Mouse (Mus musculus) CH12.LX (cell line): ENCODE results near the gene Il17c. TPM values are rescaled to one million over a fixed set of nuclear protein-coding genes. Genes with fewer than 3 reads are reported as not detected.

Source experiments
- DNase-seq: peaks from one replicate; pipeline ENCODE4 v3.0.0-alpha.2; 2013; ENCODE audit errors: extremely low read depth
- H3K27ac ChIP-seq: 2 replicates; pipeline ENCODE4 v1.5.1; 2012; ENCODE audit warnings: low read depth, mild to moderate bottlenecking, control low read depth, moderate library complexity; ENCODE audit not compliant: insufficient read depth
- H3K27me3 ChIP-seq: replicated peaks from 2 replicates; pipeline ENCODE3; 2012; ENCODE audit warnings: inconsistent platforms
- H3K36me3 ChIP-seq, 2 experiments: replicated peaks in 1 of 2; 2 replicates each; pipeline versions ENCODE3 to v1.6.1; 2012; ENCODE audit warnings: inconsistent platforms in 1 of 2, low read length in 1 of 2, mild to moderate bottlenecking in 1 of 2, mixed read lengths in 1 of 2, moderate library complexity in 1 of 2; ENCODE audit not compliant: control insufficient read depth in 1 of 2, insufficient read depth in 1 of 2
- H3K4me1 ChIP-seq, 2 experiments: 2 replicates each; pipeline ENCODE4 v1.6.1; 2012; ENCODE audit warnings: inconsistent platforms in 1 of 2, moderate library complexity in 1 of 2; ENCODE audit not compliant: insufficient read depth in 2 of 2, control insufficient read depth in 1 of 2
- H3K4me2 ChIP-seq: 2 replicates; pipeline ENCODE4 v1.6.1; 2012; ENCODE audit warnings: low read depth, mild to moderate bottlenecking, control low read depth; ENCODE audit not compliant: poor library complexity, insufficient read depth, severe bottlenecking
- H3K4me3 ChIP-seq, 3 experiments: fragments of 150-350 bp in 1 of 3; sonication (generic) in 1 of 3; replicated peaks in 1 of 3; 2 replicates each; pipeline versions ENCODE3 to v1.5.1; 2011 to 2012; ENCODE audit warnings: low read depth in 2 of 3, low read length in 2 of 3, mild to moderate bottlenecking in 2 of 3, moderate library complexity in 2 of 3, control low read depth in 1 of 3, improper control_type of control experiment in 1 of 3, inconsistent platforms in 1 of 3, mixed read lengths in 1 of 3; ENCODE audit not compliant: poor library complexity in 1 of 3
- H3K79me2 ChIP-seq: replicated peaks from 2 replicates; pipeline ENCODE4 v1.6.1; 2012; ENCODE audit warnings: mild to moderate bottlenecking, moderate library complexity; ENCODE audit not compliant: control insufficient read depth, poor library complexity, insufficient read depth, severe bottlenecking; ENCODE audit errors: extremely low read depth
- H3K9ac ChIP-seq: 2 replicates; pipeline ENCODE4 v1.6.1; 2012; ENCODE audit warnings: low read depth, mild to moderate bottlenecking, control low read depth, moderate library complexity; ENCODE audit not compliant: insufficient read depth
- H3K9me3 ChIP-seq: replicated peaks from 2 replicates; pipeline ENCODE3; 2012; ENCODE audit warnings: low read length, inconsistent platforms, mixed read lengths
- BHLHE40 ChIP-seq: IDR thresholded peaks from 2 replicates; pipeline ENCODE4 v1.6.1; 2011; ENCODE audit warnings: mild to moderate bottlenecking, low read depth, low read length, improper control_type of control experiment
- CHD1 ChIP-seq: IDR thresholded peaks from 2 replicates; pipeline ENCODE4 v1.6.1; 2012; ENCODE audit warnings: low read depth, low read length, improper control_type of control experiment, inconsistent platforms
- ELF1 ChIP-seq: IDR thresholded peaks from 2 replicates; pipeline ENCODE4 v1.6.1; 2014; ENCODE audit warnings: low read depth, mild to moderate bottlenecking, inconsistent platforms, low read length, improper control_type of control experiment
- KAT2A ChIP-seq: IDR thresholded peaks from 2 replicates; pipeline ENCODE4 v1.6.1; 2012; ENCODE audit warnings: low read length, improper control_type of control experiment, inconsistent platforms; ENCODE audit not compliant: insufficient replicate concordance
- MAFK ChIP-seq: IDR thresholded peaks from 2 replicates; pipeline ENCODE4 v1.6.1; 2011; ENCODE audit warnings: low read length, improper control_type of control experiment; ENCODE audit not compliant: insufficient replicate concordance
- MAX ChIP-seq: IDR thresholded peaks from 2 replicates; pipeline ENCODE4 v1.6.1; 2011; ENCODE audit warnings: low read length, improper control_type of control experiment
- MXI1 ChIP-seq: IDR thresholded peaks from 2 replicates; pipeline ENCODE4 v1.6.1; 2011; ENCODE audit warnings: mild to moderate bottlenecking, low read depth, low read length, improper control_type of control experiment
- NELFE ChIP-seq: IDR thresholded peaks from 2 replicates; pipeline ENCODE4 v1.6.1; 2011; ENCODE audit warnings: low read depth, low read length, improper control_type of control experiment
- NRF1 ChIP-seq: IDR thresholded peaks from 2 replicates; pipeline ENCODE4 v1.6.1; 2014; ENCODE audit warnings: low read depth, mild to moderate bottlenecking, inconsistent platforms, low read length, improper control_type of control experiment, moderate library complexity
- POLR2AphosphoS2 ChIP-seq: IDR thresholded peaks from 2 replicates; pipeline ENCODE4 v1.6.1; 2011; ENCODE audit warnings: low read depth, low read length, improper control_type of control experiment
- RAD21 ChIP-seq: IDR thresholded peaks from 2 replicates; pipeline ENCODE4 v1.6.1; 2011; ENCODE audit warnings: low read depth, mild to moderate bottlenecking, low read length, improper control_type of control experiment, moderate library complexity
- TCF12 ChIP-seq: IDR thresholded peaks from 2 replicates; pipeline ENCODE4 v1.6.1; 2014; ENCODE audit warnings: low read depth, mild to moderate bottlenecking, inconsistent platforms, low read length, improper control_type of control experiment
- UBTF ChIP-seq: IDR thresholded peaks from 2 replicates; pipeline ENCODE4 v1.6.1; 2012; ENCODE audit warnings: low read depth, mild to moderate bottlenecking, inconsistent platforms, low read length, improper control_type of control experiment, moderate library complexity
- USF2 ChIP-seq: conservative IDR thresholded peaks from 2 replicates; pipeline ENCODE4 v1.6.1; 2011; ENCODE audit warnings: low read depth, low read length, improper control_type of control experiment
- ZC3H11A ChIP-seq: IDR thresholded peaks from 2 replicates; pipeline ENCODE4 v1.6.1; 2012; ENCODE audit warnings: low read depth, mild to moderate bottlenecking, inconsistent platforms, low read length, improper control_type of control experiment
- ZKSCAN1 ChIP-seq: IDR thresholded peaks from 2 replicates; pipeline ENCODE4 v1.6.1; 2012; ENCODE audit warnings: low read depth, inconsistent platforms, low read length, improper control_type of control experiment, borderline replicate concordance
- ZMIZ1 ChIP-seq: IDR thresholded peaks from 2 replicates; pipeline ENCODE4 v1.6.1; 2012; ENCODE audit warnings: low read depth, mild to moderate bottlenecking, inconsistent platforms, low read length, improper control_type of control experiment
- ZNF384 ChIP-seq: IDR thresholded peaks from 2 replicates; pipeline ENCODE4 v1.6.1; 2012; ENCODE audit warnings: low read depth, low read length, improper control_type of control experiment, inconsistent platforms
- dilution Hi-C: fragments of 300-500 bp; cut with MboI; formaldehyde crosslinking; loops from 2 replicates; pipeline ENCODE4 v1.14.3; 2020; ENCODE audit warnings: low sequenced_read_pairs; ENCODE audit not compliant: extremely low pct_unique_long_range_greater_than_20kb, extremely low pct_ligation_motif_present
- in situ Hi-C: fragments of 300-500 bp; cut with MboI; formaldehyde crosslinking; loops from 3 replicates; pipeline ENCODE4 v1.14.3; 2019; ENCODE audit warnings: low sequenced_read_pairs, low pct_ligation_motif_present, low pct_unique_long_range_greater_than_20kb, mixed read lengths
- polyA plus RNA-seq: library from polyadenylated mRNA; unstranded; fragments of >175 nt; gene quantifications from 2 replicates; pipeline ENCODE4 v1.2.1, GENCODE M21; 2012; ENCODE audit warnings: low read depth; ENCODE audit not compliant: insufficient read length
- total RNA-seq, 2 experiments: library from RNA; depleted of rRNA; stranded (reverse); fragments of 300-350 nt in 1 of 2; fragments of >200 nt in 1 of 2; gene quantifications; 2 replicates each; pipeline ENCODE4 v1.2.3; 2012 to 2014

The Il17c gene
- total and polyA plus RNA-seq, 3 experiments, result 0.33 TPM; not detected in 2

- Histone ChIP-seq H3K4me3 (no peak overlapping the region), H3K4me2 (no peak overlapping the region), H3K9ac (no peak overlapping the region), H3K27me3 (no peaks in the 10 kb centered on the region), H3K79me2 (peaks cover 10% of the 10 kb centered on the region), H3K9me3 (peaks cover 11% of the 10 kb centered on the region), H3K27ac (no peak overlapping the region), H3K36me3 (peaks cover 41 to 71% of the 10 kb centered on the region in 2 experiments), H3K4me1 (peaks cover 14 to 54% of the 10 kb centered on the region in 2 experiments)
- dilution Hi-C loops, result no loop called here
- DNase-seq, result no peak
- TF ChIP-seq ELF1 (no peak), BHLHE40 (peak; percentile 45; the same call in 1 of the 2 replicates)
- in situ Hi-C loops, result loop anchor here (25.0 kb wide), 1 partner anchor 849 kb away; the partner anchor contains the start of genes Fbxo31 and Map1lc3b
Observed at GRCm38 (mm10) chr8:122436146-122436545, 14.3 kb downstream of the Il17c start.

- in situ Hi-C loops, result loop anchor here (25.0 kb wide), 1 partner anchor 849 kb away; the partner anchor contains the start of genes Fbxo31 and Map1lc3b
- H3K27me3 ChIP-seq, result no peaks in the 10 kb centered on the region
- dilution Hi-C loops, result no loop called here
- H3K27ac ChIP-seq, result no peak overlapping the region
- no peak overlapping the region for H3K4me3 ChIP-seq
- no peak for TF ChIP-seq USF2
- TF ChIP-seq RAD21, result no peak
- TF ChIP-seq ZKSCAN1, result no peak
- TF ChIP-seq ZC3H11A, result no peak
- TF ChIP-seq MAX, result no peak
- TF ChIP-seq NRF1, result no peak
- no peak for TF ChIP-seq TCF12
- TF ChIP-seq ZNF384, result no peak
- TF ChIP-seq MAFK, result no peak
- H3K4me2 ChIP-seq, result no peak overlapping the region
- no peak for DNase-seq
- no peak overlapping the region for H3K9ac ChIP-seq
- peaks cover 14 to 57% of the 10 kb centered on the region in 2 experiments for H3K4me1 ChIP-seq
- H3K36me3 ChIP-seq, result peaks cover 41 to 74% of the 10 kb centered on the region in 2 experiments
- peaks cover 5% of the 10 kb centered on the region for H3K79me2 ChIP-seq
- H3K9me3 ChIP-seq, result peaks cover 11% of the 10 kb centered on the region
Observed at GRCm38 (mm10) chr8:122436586-122437125, 14.8 kb downstream of the Il17c start.

GRCm38 (mm10) chr8:122437708-122438331, 16.0 kb downstream of the Il17c start:
- Histone ChIP-seq H3K4me2 (no peak overlapping the region), H3K9me3 (peaks cover 11% of the 10 kb centered on the region), H3K79me2 (no peaks in the 10 kb centered on the region), H3K4me1 (peaks cover 18 to 66% of the 10 kb centered on the region in 2 experiments), H3K36me3 (peaks cover 41 to 74% of the 10 kb centered on the region in 2 experiments), H3K9ac (no peak overlapping the region), H3K27me3 (no peaks in the 10 kb centered on the region), H3K27ac (no peak overlapping the region), H3K4me3 (no peak overlapping the region)
- no peak for DNase-seq
- TF ChIP-seq MXI1, result no peak
- no peak for TF ChIP-seq KAT2A
- no peak for TF ChIP-seq UBTF
- no peak for TF ChIP-seq ZC3H11A
- TF ChIP-seq POLR2AphosphoS2, result 0 out of 2 replicates have a peak, but pooled peaks have one; percentile 26
- TF ChIP-seq CHD1, result no peak
- TF ChIP-seq ZMIZ1, result no peak
- no peak for TF ChIP-seq ZKSCAN1
- no peak for TF ChIP-seq NELFE
- in situ Hi-C loops (loop anchor here (25.0 kb wide), 1 partner anchor 851 kb away; the partner anchor contains the start of genes Fbxo31 and Map1lc3b), dilution Hi-C loops (no loop called here)
